Mouse (Mus musculus) stomach, embryonic 16.5 days (tissue): ENCODE measurements around the gene Smim24. TPM values are rescaled to one million over a fixed set of nuclear protein-coding genes. Genes with fewer than 3 reads are reported as not detected.

ENCODE experiments used
- ATAC-seq: fragments of 200-750 bp; cut with Nextera tagmentation; 2 replicates; pipeline ENCODE4 v1.8.0; 2017; ENCODE audit warnings: moderate number of reproducible peaks, moderate TSS enrichment; ENCODE audit not compliant: insufficient read depth, low FRiP score
- H3K27ac ChIP-seq: fragments of 300-500 bp; sonication (generic); 2 replicates; pipeline ENCODE4 v1.5.1; 2014; ENCODE audit warnings: low read length
- H3K27me3 ChIP-seq: fragments of 300-500 bp; sonication (generic); 2 replicates; pipeline ENCODE4 v1.6.1; 2014; ENCODE audit warnings: low read length, control low read depth, mixed read lengths; ENCODE audit not compliant: control insufficient read depth, insufficient read depth
- H3K36me3 ChIP-seq: fragments of 300-500 bp; sonication (generic); 2 replicates; pipeline ENCODE4 v1.6.1; 2014; ENCODE audit warnings: low read length; ENCODE audit not compliant: control insufficient read depth, insufficient read depth
- H3K4me1 ChIP-seq: fragments of 300-500 bp; sonication (generic); 2 replicates; pipeline ENCODE4 v1.6.1; 2014; ENCODE audit warnings: low read length, control low read depth, mixed read lengths; ENCODE audit not compliant: control insufficient read depth, insufficient read depth
- H3K4me2 ChIP-seq: fragments of 300-500 bp; sonication (generic); 2 replicates; pipeline ENCODE4 v1.6.1; 2014; ENCODE audit warnings: low read depth, low read length, mixed read lengths
- H3K4me3 ChIP-seq: fragments of 300-500 bp; sonication (generic); replicated peaks from 2 replicates; pipeline ENCODE4 v1.5.1; 2014; ENCODE audit warnings: mild to moderate bottlenecking, low read length
- H3K9ac ChIP-seq: fragments of 300-500 bp; sonication (generic); 2 replicates; pipeline ENCODE4 v1.6.1; 2014; ENCODE audit warnings: low read length
- H3K9me3 ChIP-seq: fragments of 300-500 bp; sonication (generic); replicated peaks from 2 replicates; pipeline ENCODE4 v1.6.1; 2016; ENCODE audit warnings: low read length, control low read depth; ENCODE audit not compliant: control insufficient read depth
- WGBS: fragments of 180-500 bp; shearing (Covaris S2); extraction: QIAGEN DNeasy Blood & Tissue Kit; methylation state at CpG from one replicate; pipeline ENCODE4 v1.1.7; 2014; 5-methylcytosine and 5-hydroxymethylcytosine counted together
- polyA plus RNA-seq: library from polyadenylated mRNA; unstranded; fragments of >200 nt; fragmentation: Nextera tagmentation; extraction: Ambion mirVana; gene quantifications from 2 replicates; pipeline ENCODE4 v1.2.1, GENCODE M21; 2015

Gene Smim24
- polyA plus RNA-seq, 1 experiment from 2014 or later: 61.8 TPM

DNA sequence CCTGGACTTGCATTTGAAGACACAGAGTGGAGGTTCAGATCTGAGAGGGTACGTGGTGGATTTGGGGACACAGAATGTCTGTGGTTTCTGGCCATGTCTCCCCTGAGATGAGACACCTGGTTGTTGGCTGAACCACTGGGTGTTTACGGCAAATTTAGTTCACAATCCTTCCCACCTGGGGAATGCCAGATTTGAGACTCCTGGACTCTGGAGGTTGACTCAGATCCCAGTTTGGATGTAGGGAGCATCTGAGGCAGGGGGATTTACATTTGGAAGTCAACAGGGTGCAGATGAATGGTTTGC, 15.5 kb upstream of the Smim24 start:
- peaks cover 8% of the 10 kb centered on the region; the same call in 1 of the 2 replicates for H3K36me3 ChIP-seq
- H3K4me2 ChIP-seq: peak overlapping the region; percentile 74
- H3K9ac ChIP-seq: peak overlapping the region; percentile 95
- 30% methylated on average over 2 of the region's 2 CpGs for WGBS
- H3K27me3 ChIP-seq: no peaks in the 10 kb centered on the region
- peak overlapping the region; percentile 88 for H3K4me3 ChIP-seq
- no peak for ATAC-seq
- peaks cover 26% of the 10 kb centered on the region for H3K4me1 ChIP-seq
- H3K9me3 ChIP-seq: no peaks in the 10 kb centered on the region
- peak overlapping the region; percentile 67 for H3K27ac ChIP-seq

DNA sequence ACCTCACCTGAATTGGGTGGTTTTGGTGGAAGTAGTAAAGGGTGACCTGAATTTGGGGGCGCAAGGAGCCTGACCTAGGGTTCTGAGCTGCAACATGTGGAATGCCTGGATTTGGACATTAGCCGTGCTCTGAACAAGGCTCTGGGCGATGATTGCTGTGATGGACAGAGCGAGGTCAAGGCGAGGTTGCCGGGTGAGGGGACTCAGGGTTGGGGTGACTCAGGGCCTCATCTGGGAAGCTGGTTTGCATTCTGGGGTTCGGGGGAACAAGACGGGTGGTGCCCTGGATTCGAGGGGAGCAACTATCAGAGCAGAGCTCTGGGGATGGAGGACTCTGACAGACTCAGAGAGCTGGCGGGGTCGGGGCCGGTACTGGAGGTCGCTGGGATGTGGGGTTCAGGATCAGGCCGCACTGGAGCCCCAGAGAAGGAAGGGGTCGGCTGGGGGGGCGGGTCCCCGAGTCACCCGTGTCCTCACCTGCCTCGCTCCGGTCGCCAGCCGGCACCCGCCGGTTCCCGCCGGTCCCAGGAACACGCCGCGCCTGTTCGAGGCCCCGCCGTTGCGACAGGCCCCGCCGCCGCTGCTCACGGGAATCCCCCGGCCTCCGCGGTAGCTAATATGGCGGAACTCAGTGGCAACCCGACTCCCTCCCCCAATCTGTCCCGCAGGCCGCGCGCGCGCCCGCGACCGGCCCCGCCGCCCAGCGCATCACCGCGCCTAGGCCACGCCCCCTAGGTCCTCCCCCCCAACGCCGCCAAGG, 14.9 kb upstream of the Smim24 start, which contains the start of gene Fzr1:
Fzr1 (minus strand) TSS at position 724 of the 760 bp plus-strand sequence.
- Histone ChIP-seq H3K9me3 (no peaks in the 10 kb centered on the region), H3K9ac (peak within 1 kb of the TSS; percentile 95), H3K4me3 (peak within 1 kb of the TSS; percentile 88), H3K4me2 (peak within 1 kb of the TSS; percentile 75), H3K27me3 (no peaks in the 10 kb centered on the region), H3K27ac (peak within 1 kb of the TSS; percentile 84), H3K4me1 (peaks cover 26% of the 10 kb centered on the region), H3K36me3 (peaks cover 8% of the 10 kb centered on the region; the same call in 1 of the 2 replicates)
- peak; percentile 8; the same call in 1 of the 2 replicates for ATAC-seq
- under 1% methylated on average over 55 of the region's 59 CpGs for whole genome bisulfite sequencing

DNA sequence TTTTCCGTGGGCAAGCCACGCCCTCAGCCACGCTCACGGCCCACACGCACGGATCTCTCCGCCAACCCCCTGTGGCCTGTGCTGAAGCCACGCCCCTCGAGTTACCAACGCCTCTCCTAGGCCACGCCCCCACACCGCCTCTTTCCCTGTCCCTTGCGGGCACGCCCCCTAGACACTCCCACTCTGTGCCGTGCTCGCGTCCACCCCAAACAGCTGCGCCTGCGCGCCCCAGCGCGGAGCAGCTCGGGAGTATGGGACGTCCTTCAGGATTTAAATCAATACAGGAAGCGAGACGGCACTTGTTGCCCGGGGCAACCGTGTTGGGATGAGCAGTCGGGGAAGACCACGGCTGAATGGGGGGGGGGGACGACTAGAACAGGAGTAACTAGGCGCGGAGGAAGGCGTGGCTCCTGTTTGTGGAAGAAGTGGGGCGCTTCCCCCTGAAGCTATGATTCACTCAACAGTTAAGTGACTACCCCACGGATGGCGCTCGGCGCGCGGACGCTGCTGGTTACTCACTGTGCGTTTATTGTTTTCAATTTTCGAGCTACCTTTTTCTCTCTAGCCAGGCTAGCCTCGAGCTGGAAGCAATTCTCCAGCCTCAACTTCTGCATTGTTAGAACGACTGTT, 14.2 kb upstream of the Smim24 start:
- H3K36me3 ChIP-seq: peaks cover 8% of the 10 kb centered on the region; the same call in 1 of the 2 replicates
- H3K27ac ChIP-seq: peak overlapping the region; percentile 84
- peaks cover 26% of the 10 kb centered on the region for H3K4me1 ChIP-seq
- peak overlapping the region; percentile 74 for H3K9ac ChIP-seq
- under 1% methylated on average over 46 of the region's 46 CpGs for WGBS
- H3K4me3 ChIP-seq: peak overlapping the region; percentile 88
- H3K4me2 ChIP-seq: peak overlapping the region; percentile 75
- ATAC-seq: peak; percentile 97
- no peaks in the 10 kb centered on the region for H3K9me3 ChIP-seq
- H3K27me3 ChIP-seq: no peaks in the 10 kb centered on the region

DNA sequence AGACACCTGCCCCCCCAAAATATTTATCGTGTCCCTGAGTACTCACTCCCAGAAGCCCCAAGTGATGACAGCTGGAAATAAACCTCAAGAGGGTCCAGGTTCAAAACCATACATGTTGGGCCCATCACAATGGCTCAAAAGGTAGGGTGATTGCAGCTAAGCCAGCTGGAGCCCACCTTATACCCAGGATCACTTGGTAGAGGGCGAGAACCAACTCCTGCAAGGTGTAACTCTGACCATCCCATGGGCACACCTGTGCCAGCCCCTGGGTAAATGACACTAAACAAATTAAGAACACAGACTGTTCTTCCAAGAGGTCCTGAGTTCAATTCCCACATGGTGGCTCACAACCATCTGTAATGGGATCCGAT, 13.7 kb upstream of the Smim24 start:
- Histone ChIP-seq H3K36me3 (peaks cover 5% of the 10 kb centered on the region; the same call in 1 of the 2 replicates), H3K4me2 (peak overlapping the region; percentile 75), H3K9me3 (no peaks in the 10 kb centered on the region), H3K27ac (peak overlapping the region; percentile 84), H3K4me1 (peaks cover 26% of the 10 kb centered on the region), H3K27me3 (no peaks in the 10 kb centered on the region), H3K4me3 (peak overlapping the region; percentile 88), H3K9ac (peak overlapping the region; percentile 74)
- ATAC-seq: no peak
- WGBS: 57% methylated on average over 3 of the region's 3 CpGs

DNA sequence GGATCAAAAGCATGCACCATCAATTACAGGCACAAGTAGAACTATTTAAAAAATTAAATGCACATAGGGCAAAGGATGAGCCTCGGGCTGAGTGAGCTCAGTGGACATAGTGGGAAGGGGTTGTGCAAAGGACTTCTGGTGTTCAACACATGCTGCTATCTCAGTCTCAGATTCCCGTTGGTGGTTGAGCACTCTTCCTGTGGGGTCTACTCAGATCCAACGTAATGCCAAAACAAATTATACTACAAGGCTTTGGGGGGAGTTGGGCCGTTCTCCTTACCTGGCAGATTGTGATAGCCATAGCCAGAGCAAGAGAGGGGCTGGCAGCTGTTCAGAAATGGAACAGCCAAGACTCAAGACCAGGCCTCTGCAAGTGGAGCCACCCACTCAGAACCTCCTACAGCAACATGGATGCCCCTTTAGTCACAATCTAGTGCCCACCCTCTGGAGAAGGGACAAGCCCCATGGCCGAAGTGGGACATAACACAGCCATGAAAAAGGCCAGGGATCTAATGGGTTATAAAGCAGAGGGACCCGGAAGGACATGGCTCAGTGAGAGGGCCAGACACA, 13.0 kb upstream of the Smim24 start:
- H3K9me3 ChIP-seq: no peaks in the 10 kb centered on the region
- no peak overlapping the region for H3K27ac ChIP-seq
- no peak for ATAC-seq
- H3K4me3 ChIP-seq: no peak overlapping the region
- H3K9ac ChIP-seq: no peak overlapping the region
- H3K4me2 ChIP-seq: no peak overlapping the region
- H3K4me1 ChIP-seq: peaks cover 27% of the 10 kb centered on the region
- no peaks in the 10 kb centered on the region for H3K27me3 ChIP-seq
- whole genome bisulfite sequencing: 83% methylated on average over 6 of the region's 6 CpGs
- H3K36me3 ChIP-seq: peaks cover 4% of the 10 kb centered on the region; the same call in 1 of the 2 replicates

GRCm38 (mm10) chr10:81382039-81382438, 10.8 kb upstream of the Smim24 start:
- H3K9me3 ChIP-seq: no peaks in the 10 kb centered on the region
- no peak for ATAC-seq
- H3K27me3 ChIP-seq: no peaks in the 10 kb centered on the region
- H3K4me1 ChIP-seq: peaks cover 23% of the 10 kb centered on the region
- no peak overlapping the region for H3K4me3 ChIP-seq
- H3K9ac ChIP-seq: no peak overlapping the region
- no peak overlapping the region for H3K4me2 ChIP-seq
- H3K27ac ChIP-seq: peak overlapping the region; percentile 34
- 60% methylated on average over 5 of the region's 5 CpGs for WGBS
- no peaks in the 10 kb centered on the region for H3K36me3 ChIP-seq

DNA sequence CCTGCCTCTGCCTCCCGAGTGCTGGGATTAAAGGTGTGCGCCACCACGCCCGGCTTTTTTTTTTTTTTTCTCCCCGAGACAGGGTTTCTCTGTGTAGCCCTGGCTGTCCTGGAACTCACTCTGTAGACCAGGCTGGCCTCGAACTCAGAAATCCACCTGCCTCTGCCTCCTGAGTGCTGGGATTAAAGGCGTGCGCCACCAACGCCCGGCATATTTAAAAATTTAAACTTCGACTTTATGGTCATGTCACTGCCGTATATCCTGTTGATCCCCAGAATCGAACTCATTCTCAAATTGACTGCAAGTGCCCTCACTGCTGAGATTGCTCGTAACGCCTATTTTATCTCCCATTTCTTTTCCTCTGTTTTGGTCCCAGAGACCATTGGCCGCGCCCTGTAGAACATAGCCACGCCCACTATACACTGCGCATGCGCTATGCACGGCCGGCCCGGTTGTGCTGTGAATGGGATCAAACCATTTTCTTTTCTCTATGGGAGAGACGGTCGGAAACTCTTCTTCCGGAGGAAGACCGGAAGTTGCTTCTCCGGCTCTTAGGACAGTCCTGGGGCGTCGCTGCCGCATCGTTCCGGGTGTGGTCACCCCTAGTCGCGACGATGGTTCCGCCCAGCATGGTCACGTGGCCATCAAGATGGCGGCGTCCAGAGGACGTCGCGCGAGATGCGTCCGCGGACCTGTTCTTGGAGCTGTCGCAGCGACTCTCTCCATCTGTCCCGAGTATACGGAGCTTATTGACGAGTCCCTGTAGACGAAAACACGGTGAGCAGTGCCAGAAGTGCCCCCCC, 8.8 kb upstream of the Smim24 start, which contains the start of the genes Dohh and Gm48551:
Dohh (plus strand) TSS at position 627 of the 803 bp plus-strand sequence.
Gm48551 (plus strand) TSS at position 665 of the 803 bp plus-strand sequence.
- ATAC-seq: peak; percentile 94
- WGBS: 3% methylated on average over 50 of the region's 54 CpGs
- Histone ChIP-seq H3K4me2 (peak within 1 kb of the TSS; percentile 93), H3K9me3 (no peaks in the 10 kb centered on the region), H3K27me3 (no peaks in the 10 kb centered on the region), H3K27ac (peak within 1 kb of the TSS; percentile 89), H3K9ac (peak within 1 kb of the TSS; percentile 90), H3K4me1 (peaks cover 13% of the 10 kb centered on the region), H3K4me3 (peak within 1 kb of the TSS; percentile 96), H3K36me3 (peaks cover 6% of the 10 kb centered on the region; the same call in 1 of the 2 replicates)

GRCm38 (mm10) chr10:81384605-81384982, 8.3 kb upstream of the Smim24 start:
- Histone ChIP-seq H3K27ac (peak overlapping the region; percentile 89), H3K36me3 (peaks cover 6% of the 10 kb centered on the region; the same call in 1 of the 2 replicates), H3K27me3 (no peaks in the 10 kb centered on the region), H3K4me1 (peaks cover 17% of the 10 kb centered on the region), H3K4me3 (peak overlapping the region; percentile 96), H3K4me2 (peak overlapping the region; percentile 93), H3K9ac (peak overlapping the region; percentile 90), H3K9me3 (no peaks in the 10 kb centered on the region)
- under 1% methylated on average over 19 of the region's 19 CpGs for WGBS
- ATAC-seq: no peak
